Mouse (Mus musculus) midbrain, embryonic 11.5 days (tissue): ENCODE results near the gene Skap1. TPM values are rescaled to one million over a fixed set of nuclear protein-coding genes. Genes with fewer than 3 reads are reported as not detected.

Source experiments
- ATAC-seq: fragments of 200-750 bp; cut with Nextera tagmentation; 2 replicates; pipeline ENCODE4 v1.8.0; 2017; ENCODE audit warnings: moderate TSS enrichment, moderate library complexity; ENCODE audit not compliant: low FRiP score
- DNase-seq: peaks from one replicate; pipeline ENCODE4 v3.0.0; 2015; ENCODE audit warnings: low spot score; ENCODE audit errors: missing footprints
- H3K27ac ChIP-seq: fragments of 300-500 bp; sonication (generic); 2 replicates; pipeline ENCODE4 v1.5.1; 2014; ENCODE audit warnings: low read depth, low read length
- H3K27me3 ChIP-seq: fragments of 300-500 bp; sonication (generic); 2 replicates; pipeline ENCODE4 v1.6.1; 2014; ENCODE audit warnings: mild to moderate bottlenecking, low read length, moderate library complexity, mixed read lengths; ENCODE audit not compliant: control insufficient read depth, insufficient read depth
- H3K36me3 ChIP-seq: fragments of 300-500 bp; sonication (generic); 2 replicates; pipeline ENCODE4 v1.6.1; 2014; ENCODE audit warnings: mild to moderate bottlenecking, low read length, moderate library complexity, mixed read lengths; ENCODE audit not compliant: control insufficient read depth, insufficient read depth
- H3K4me1 ChIP-seq: fragments of 300-500 bp; sonication (generic); 2 replicates; pipeline ENCODE4 v1.6.1; 2014; ENCODE audit warnings: low read length; ENCODE audit not compliant: control insufficient read depth, insufficient read depth
- H3K4me2 ChIP-seq: fragments of 300-500 bp; sonication (generic); 2 replicates; pipeline ENCODE4 v1.6.1; 2014; ENCODE audit warnings: mild to moderate bottlenecking, moderate library complexity
- H3K4me3 ChIP-seq: fragments of 300-500 bp; sonication (generic); 2 replicates; pipeline ENCODE4 v1.5.1; 2014; ENCODE audit warnings: low read depth, low read length
- H3K9ac ChIP-seq: fragments of 300-500 bp; sonication (generic); 2 replicates; pipeline ENCODE4 v1.6.1; 2014; ENCODE audit warnings: low read length
- H3K9me3 ChIP-seq: fragments of 300-500 bp; sonication (generic); 2 replicates; pipeline ENCODE4 v1.6.1; 2016; ENCODE audit warnings: low read length; ENCODE audit not compliant: control insufficient read depth
- WGBS: fragments of 180-500 bp; shearing (Covaris S2); extraction: QIAGEN DNeasy Blood & Tissue Kit; methylation state at CpG from one replicate; pipeline ENCODE4 v1.1.7; 2014; 5-methylcytosine and 5-hydroxymethylcytosine counted together
- polyA plus RNA-seq: library from polyadenylated mRNA; unstranded; fragments of >200 nt; fragmentation: Nextera tagmentation; extraction: Ambion mirVana; gene quantifications from 2 replicates; pipeline ENCODE4 v1.2.1, GENCODE M21; 2014

Skap1 gene
- polyA plus RNA-seq, 1 experiment from 2014 or later, result 1.3 TPM

- ATAC-seq (no peak), DNase-seq (no peak)
- Histone ChIP-seq H3K36me3 (no peaks in the 10 kb centered on the region), H3K4me1 (no peaks in the 10 kb centered on the region), H3K4me3 (no peak overlapping the region), H3K27ac (no peak overlapping the region), H3K9me3 (no peaks in the 10 kb centered on the region), H3K4me2 (no peak overlapping the region), H3K27me3 (no peaks in the 10 kb centered on the region), H3K9ac (no peak overlapping the region)
- WGBS, result 82% methylated on average over 3 of the region's 3 CpGs
Observed at GRCm38 (mm10) chr11:96602806-96603205, 138.4 kb downstream of the Skap1 start.

GRCm38 (mm10) chr11:96604306-96604705, 139.9 kb downstream of the Skap1 start:
- H3K27me3 ChIP-seq, result no peaks in the 10 kb centered on the region
- 65% methylated on average over 6 of the region's 6 CpGs for WGBS
- H3K9ac ChIP-seq, result no peak overlapping the region
- no peaks in the 10 kb centered on the region for H3K36me3 ChIP-seq
- H3K4me1 ChIP-seq, result no peaks in the 10 kb centered on the region
- H3K27ac ChIP-seq, result no peak overlapping the region
- no peaks in the 10 kb centered on the region for H3K9me3 ChIP-seq
- H3K4me3 ChIP-seq, result no peak overlapping the region
- no peak for DNase-seq
- no peak for ATAC-seq
- H3K4me2 ChIP-seq, result no peak overlapping the region

- H3K9ac ChIP-seq, result no peak overlapping the region
- H3K9me3 ChIP-seq, result no peaks in the 10 kb centered on the region
- DNase-seq, result no peak
- H3K4me3 ChIP-seq, result no peak overlapping the region
- no peak overlapping the region for H3K27ac ChIP-seq
- no peak overlapping the region for H3K4me2 ChIP-seq
- H3K27me3 ChIP-seq, result no peaks in the 10 kb centered on the region
- ATAC-seq, result no peak
- H3K36me3 ChIP-seq, result no peaks in the 10 kb centered on the region
- WGBS, result 76% methylated on average over 7 of the region's 7 CpGs
- no peaks in the 10 kb centered on the region for H3K4me1 ChIP-seq
Observed at GRCm38 (mm10) chr11:96604751-96605450, 140.5 kb downstream of the Skap1 start.

- H3K9me3 ChIP-seq, result no peaks in the 10 kb centered on the region
- DNase-seq (no peak), ATAC-seq (no peak)
- no peaks in the 10 kb centered on the region for H3K27me3 ChIP-seq
- no peaks in the 10 kb centered on the region for H3K36me3 ChIP-seq
- H3K4me3 ChIP-seq, result no peak overlapping the region
- no peaks in the 10 kb centered on the region for H3K4me1 ChIP-seq
- no peak overlapping the region for H3K9ac ChIP-seq
- 89% methylated on average over 6 of the region's 6 CpGs for WGBS
- H3K27ac ChIP-seq, result no peak overlapping the region
- H3K4me2 ChIP-seq, result no peak overlapping the region
Observed at GRCm38 (mm10) chr11:96605516-96605915, 141.1 kb downstream of the Skap1 start.

GRCm38 (mm10) chr11:96612596-96612995, 148.2 kb downstream of the Skap1 start:
- 82% methylated on average over 11 of the region's 11 CpGs for WGBS
- no peak for DNase-seq
- Histone ChIP-seq H3K9me3 (no peaks in the 10 kb centered on the region), H3K4me2 (no peak overlapping the region), H3K27me3 (no peaks in the 10 kb centered on the region), H3K4me3 (no peak overlapping the region), H3K9ac (no peak overlapping the region), H3K4me1 (no peaks in the 10 kb centered on the region), H3K27ac (no peak overlapping the region), H3K36me3 (no peaks in the 10 kb centered on the region)
- ATAC-seq, result no peak

GRCm38 (mm10) chr11:96616792-96617191, 152.4 kb downstream of the Skap1 start:
- H3K4me3 ChIP-seq, result no peak overlapping the region
- H3K9me3 ChIP-seq, result no peaks in the 10 kb centered on the region
- no peaks in the 10 kb centered on the region for H3K36me3 ChIP-seq
- no peak overlapping the region for H3K9ac ChIP-seq
- no peaks in the 10 kb centered on the region for H3K27me3 ChIP-seq
- H3K4me1 ChIP-seq, result peaks cover 6% of the 10 kb centered on the region
- H3K27ac ChIP-seq, result no peak overlapping the region
- no peak overlapping the region for H3K4me2 ChIP-seq
- DNase-seq, result no peak
- no peak for ATAC-seq
- WGBS, result 57% methylated on average over 5 of the region's 5 CpGs

GRCm38 (mm10) chr11:96618789-96619445, 154.5 kb downstream of the Skap1 start:
- Histone ChIP-seq H3K4me1 (peaks cover 6% of the 10 kb centered on the region), H3K27ac (no peak overlapping the region), H3K4me2 (no peak overlapping the region), H3K4me3 (no peak overlapping the region), H3K9me3 (no peaks in the 10 kb centered on the region), H3K27me3 (no peaks in the 10 kb centered on the region), H3K36me3 (no peaks in the 10 kb centered on the region), H3K9ac (no peak overlapping the region)
- ATAC-seq (no peak), DNase-seq (no peak)
- WGBS, result 78% methylated on average over 16 of the region's 16 CpGs

GRCm38 (mm10) chr11:96619576-96619975, 155.2 kb downstream of the Skap1 start:
- DNase-seq, result no peak
- Histone ChIP-seq H3K27me3 (no peaks in the 10 kb centered on the region), H3K4me2 (no peak overlapping the region), H3K4me3 (no peak overlapping the region), H3K27ac (no peak overlapping the region), H3K4me1 (peaks cover 6% of the 10 kb centered on the region), H3K9me3 (no peaks in the 10 kb centered on the region), H3K36me3 (no peaks in the 10 kb centered on the region), H3K9ac (no peak overlapping the region)
- WGBS, result 40% methylated on average over 5 of the region's 5 CpGs
- no peak for ATAC-seq

GRCm38 (mm10) chr11:96620006-96620405, 155.6 kb downstream of the Skap1 start:
- no peak overlapping the region for H3K9ac ChIP-seq
- peak; percentile 83 for DNase-seq
- peaks cover 6% of the 10 kb centered on the region for H3K4me1 ChIP-seq
- 40% methylated on average over 7 of the region's 7 CpGs for WGBS
- H3K27me3 ChIP-seq, result no peaks in the 10 kb centered on the region
- H3K4me2 ChIP-seq, result no peak overlapping the region
- no peaks in the 10 kb centered on the region for H3K36me3 ChIP-seq
- no peak overlapping the region for H3K4me3 ChIP-seq
- H3K9me3 ChIP-seq, result no peaks in the 10 kb centered on the region
- ATAC-seq, result no peak
- H3K27ac ChIP-seq, result no peak overlapping the region
